Mouse (Mus musculus): ENCODE measurements around the gene Rhoh.

GRCm38 (mm10) chr5:65908751-65909150, 47.7 kb downstream of the Rhoh start:
- TF ChIP-seq CTCF (IDR thresholded peaks at IDR 0.05) (no peak), POLR2A (IDR thresholded peaks at IDR 0.05; ENCODE audit: insufficient read depth, low read depth, low read length) (no peak)
